In the genomic region with DNA sequence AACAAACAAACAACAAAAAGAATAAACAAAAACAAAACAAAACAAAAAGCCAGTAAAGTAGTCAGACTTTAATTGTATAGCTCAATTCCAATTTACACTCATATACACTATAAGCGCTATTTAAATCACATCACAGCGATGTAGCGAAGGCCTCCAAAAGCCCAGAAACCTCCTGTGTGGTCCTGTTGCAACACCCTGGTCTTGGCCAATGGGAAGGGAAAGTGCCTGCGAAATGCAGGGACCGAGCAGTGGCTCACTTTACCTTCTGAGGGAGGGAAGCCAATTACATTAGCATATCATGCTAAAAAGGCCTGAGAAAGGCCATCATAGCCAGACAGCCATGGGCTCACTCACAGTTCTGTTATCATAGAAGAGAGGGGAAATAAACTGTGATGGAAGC, we compare ENCODE assay signal across 24 mouse cellular contexts. TPM values are rescaled to one million over a fixed set of nuclear protein-coding genes. Genes with fewer than 3 reads are reported as not detected.
DNase-seq lines count a peak whose midpoint lies in the region; ATAC-seq and TF ChIP-seq lines count a peak whose summit lies in the region.
"Had no signal": no experiment of that assay in that cellular context is flagged by ENCODE, and none has a peak within 500 bp of the region (broad histone marks: within the 10 kb centered on the region; RNA-seq: fewer than 3 reads in every experiment).

No protein-coding gene starts in this region.

- no peak overlapping the region for H3K9ac ChIP-seq in forebrain, postnatal 0 days
- H3K9ac ChIP-seq in forebrain, embryonic 11.5 days (ENCODE audit: low read length), result no peak overlapping the region
- no peak overlapping the region for H3K9ac ChIP-seq in midbrain, embryonic 11.5 days (ENCODE audit: low read length)
- no peak overlapping the region for H3K9ac ChIP-seq in kidney, embryonic 16.5 days (replicated peaks; ENCODE audit: low read length)
- H3K9ac ChIP-seq: embryonic facial prominence, embryonic 12.5 days; hindbrain, embryonic 13.5 days had no signal

- TF ChIP-seq POLR2A in brain, embryonic 14.5 days (IDR thresholded peaks at IDR 0.05; ENCODE audit: borderline replicate concordance, extremely low read depth, insufficient read depth, insufficient read length, poor library complexity, severe bottlenecking), result no peak

- H3K9me3 ChIP-seq in forebrain, postnatal 0 days (ENCODE audit: low read length), result no peaks in the 10 kb centered on the region
- H3K9me3 ChIP-seq in forebrain, embryonic 11.5 days (ENCODE audit: control insufficient read depth, low read length), result no peaks in the 10 kb centered on the region
- H3K9me3 ChIP-seq in midbrain, embryonic 11.5 days (ENCODE audit: control insufficient read depth, low read length), result no peaks in the 10 kb centered on the region
- H3K9me3 ChIP-seq in midbrain, embryonic 10.5 days (replicated peaks), result no peaks in the 10 kb centered on the region
- no peaks in the 10 kb centered on the region for H3K9me3 ChIP-seq in kidney, embryonic 16.5 days (ENCODE audit: low read length)
- H3K9me3 ChIP-seq: embryonic facial prominence, embryonic 12.5 days; G1E; heart, embryonic 10.5 days; hindbrain, embryonic 13.5 days had no signal

- H3K27ac ChIP-seq in forebrain, postnatal 0 days (ENCODE audit: low read depth, low read length), result no peak overlapping the region
- H3K27ac ChIP-seq in forebrain, embryonic 11.5 days (ENCODE audit: low read depth, low read length), result no peak overlapping the region
- no peak overlapping the region for H3K27ac ChIP-seq in midbrain, embryonic 11.5 days (ENCODE audit: low read depth, low read length)
- H3K27ac ChIP-seq in midbrain, embryonic 10.5 days (replicated peaks), result no peak overlapping the region
- H3K27ac ChIP-seq in kidney, embryonic 16.5 days (ENCODE audit: low read length), result no peak overlapping the region
- H3K27ac ChIP-seq: embryonic facial prominence, embryonic 12.5 days; heart, embryonic 10.5 days; hindbrain, embryonic 13.5 days; hindbrain, postnatal 0 days had no signal

- WGBS in forebrain, postnatal 0 days, result 54% methylated on average over 5 of the region's 5 CpGs
- WGBS in forebrain, embryonic 11.5 days, result 72% methylated on average over 5 of the region's 5 CpGs
- WGBS in midbrain, embryonic 11.5 days, result 76% methylated on average over 5 of the region's 5 CpGs
- WGBS in midbrain, embryonic 10.5 days, result 78% methylated on average over 5 of the region's 5 CpGs
- 81% methylated on average over 5 of the region's 5 CpGs for WGBS in kidney, embryonic 16.5 days

- no peaks in the 10 kb centered on the region for H3K27me3 ChIP-seq in forebrain, postnatal 0 days (ENCODE audit: insufficient read depth, low read length)
- no peaks in the 10 kb centered on the region for H3K27me3 ChIP-seq in forebrain, embryonic 11.5 days (ENCODE audit: control insufficient read depth, insufficient read depth, low read length)
- no peaks in the 10 kb centered on the region for H3K27me3 ChIP-seq in midbrain, embryonic 11.5 days (ENCODE audit: control insufficient read depth, insufficient read depth, low read length)
- no peaks in the 10 kb centered on the region for H3K27me3 ChIP-seq in midbrain, embryonic 10.5 days (ENCODE audit: low read depth, poor library complexity, severe bottlenecking)
- no peaks in the 10 kb centered on the region for H3K27me3 ChIP-seq in kidney, embryonic 16.5 days (ENCODE audit: insufficient read depth, low read length)
- H3K27me3 ChIP-seq: hindbrain, embryonic 13.5 days had no signal

- no peak overlapping the region for H3K4me2 ChIP-seq in forebrain, postnatal 0 days (ENCODE audit: low read depth)
- H3K4me2 ChIP-seq in forebrain, embryonic 11.5 days (ENCODE audit: low read depth, low read length, severe bottlenecking), result no peak overlapping the region
- no peak overlapping the region for H3K4me2 ChIP-seq in midbrain, embryonic 11.5 days
- H3K4me2 ChIP-seq in kidney, embryonic 16.5 days (replicated peaks; ENCODE audit: low read depth, low read length), result no peak overlapping the region
- H3K4me2 ChIP-seq: embryonic facial prominence, embryonic 12.5 days; hindbrain, embryonic 13.5 days had no signal

- TF ChIP-seq CTCF in forebrain, postnatal 0 days (IDR thresholded peaks at IDR 0.05; ENCODE audit: low read depth), result no peak
- no peak for TF ChIP-seq CTCF in brain, embryonic 14.5 days (IDR thresholded peaks at IDR 0.05; ENCODE audit: borderline replicate concordance, extremely low read depth, insufficient read depth, insufficient read length)

- no peak overlapping the region for H3K4me3 ChIP-seq in forebrain, postnatal 0 days (ENCODE audit: low read depth, low read length)
- no peak overlapping the region for H3K4me3 ChIP-seq in forebrain, embryonic 11.5 days (ENCODE audit: low read depth, low read length)
- no peak overlapping the region for H3K4me3 ChIP-seq in midbrain, embryonic 11.5 days (ENCODE audit: low read depth, low read length)
- H3K4me3 ChIP-seq in midbrain, embryonic 10.5 days, result no peak overlapping the region
- no peak overlapping the region for H3K4me3 ChIP-seq in kidney, embryonic 16.5 days (ENCODE audit: low read length)
- H3K4me3 ChIP-seq: embryonic facial prominence, embryonic 12.5 days; heart, embryonic 10.5 days; hindbrain, embryonic 13.5 days had no signal

- no peak for DNase-seq in forebrain, postnatal 0 days
- DNase-seq in forebrain, embryonic 11.5 days (ENCODE audit: low spot score), result no peak
- DNase-seq in midbrain, embryonic 11.5 days (ENCODE audit: low spot score, missing footprints), result peak; percentile 79
- no peak for DNase-seq in midbrain, embryonic 10.5 days (ENCODE audit: low spot score)
- peak; percentile 12 for DNase-seq in 416B (ENCODE audit: low read depth)
- peak; percentile 41 for DNase-seq in brain, embryonic 14.5 days (ENCODE audit: low read depth)
- DNase-seq in kidney, postnatal 25 days, result no peak
- DNase-seq: adrenal gland, adult 8-10 months; adrenal gland, postnatal 36 days; B cell, adult 2 months; cerebellum, adult 11 months; cerebellum, adult 9-10 months; cerebellum, postnatal 25 days; gastrocnemius, postnatal 36 days; heart, adult 18-20 months; heart, postnatal 10 days; heart, postnatal 4 days had no signal

- 0 out of 2 replicates have a peak, but pooled peaks have one; percentile 5 for ATAC-seq in forebrain, postnatal 0 days
- no peak for ATAC-seq in forebrain, embryonic 11.5 days (replicated peaks; ENCODE audit: low FRiP score)
- ATAC-seq in midbrain, embryonic 11.5 days (ENCODE audit: low FRiP score), result peak; percentile 41; the same call in 1 of the 2 replicates
- ATAC-seq in kidney, embryonic 16.5 days (ENCODE audit: low FRiP score, low TSS enrichment), result no peak
- ATAC-seq: CD4-positive, CD25-positive, alpha-beta regulatory T cell, adult 4 months had no signal

- 0 out of 2 replicates have a peak, but pooled peaks cover 3% of the 10 kb centered on the region for H3K4me1 ChIP-seq in forebrain, postnatal 0 days (ENCODE audit: insufficient read depth)
- 0 out of 2 replicates have a peak, but pooled peaks cover 2% of the 10 kb centered on the region for H3K4me1 ChIP-seq in forebrain, embryonic 11.5 days (replicated peaks; ENCODE audit: control insufficient read depth, insufficient read depth, low read length)
- H3K4me1 ChIP-seq in midbrain, embryonic 11.5 days (ENCODE audit: control insufficient read depth, insufficient read depth, low read length), result peaks cover 11% of the 10 kb centered on the region
- H3K4me1 ChIP-seq in midbrain, embryonic 10.5 days, result peaks cover 36% of the 10 kb centered on the region
- 0 out of 2 replicates have a peak, but pooled peaks cover 3% of the 10 kb centered on the region for H3K4me1 ChIP-seq in kidney, embryonic 16.5 days (ENCODE audit: insufficient read depth, low read length)
- H3K4me1 ChIP-seq: heart, embryonic 10.5 days had no signal

- H3K36me3 ChIP-seq in forebrain, postnatal 0 days (ENCODE audit: insufficient read depth), result no peaks in the 10 kb centered on the region
- no peaks in the 10 kb centered on the region for H3K36me3 ChIP-seq in forebrain, embryonic 11.5 days (ENCODE audit: control insufficient read depth, insufficient read depth, low read length)
- H3K36me3 ChIP-seq in midbrain, embryonic 11.5 days (ENCODE audit: control insufficient read depth, insufficient read depth, low read length), result no peaks in the 10 kb centered on the region
- no peaks in the 10 kb centered on the region for H3K36me3 ChIP-seq in midbrain, embryonic 10.5 days
- no peaks in the 10 kb centered on the region for H3K36me3 ChIP-seq in kidney, embryonic 16.5 days (ENCODE audit: insufficient read depth, low read length)
- H3K36me3 ChIP-seq: embryonic facial prominence, embryonic 12.5 days; G1E; heart, embryonic 10.5 days; hindbrain, embryonic 13.5 days had no signal

RNA-seq across cellular contexts. Expression of gene Scel, which starts 14.5 kb away (rescaled TPM):
- total RNA-seq in forebrain, postnatal 0 days (2014; rRNA removed), result 0.29 and 1.1 TPM in 2 replicates
- 0.19 and 0.30 TPM in 2 replicates for polyA plus RNA-seq in forebrain, postnatal 0 days (2015; fragmentation: Nextera tagmentation; extraction: Ambion mirVana)
- 0.47 and 0.91 TPM in 2 replicates for polyA plus RNA-seq in forebrain, embryonic 11.5 days (2014; fragmentation: Nextera tagmentation; extraction: Ambion mirVana)
- polyA plus RNA-seq in midbrain, embryonic 11.5 days (2014; fragmentation: Nextera tagmentation; extraction: Ambion mirVana), result 0.11 and 0.33 TPM in 2 replicates
- 0.22 and 0.38 TPM in 2 replicates for polyA plus RNA-seq in midbrain, embryonic 10.5 days (2016; fragmentation: Nextera tagmentation; extraction: Ambion mirVana)
- polyA plus RNA-seq in brain, embryonic 14.5 days (2012; rRNA removed), result 0.38 and 0.55 TPM in 2 replicates
- 2.2 and 2.7 TPM in 2 replicates for polyA plus RNA-seq in kidney, embryonic 16.5 days (2015; fragmentation: Nextera tagmentation; extraction: Ambion mirVana)
- total RNA-seq: G1E had no signal
- polyA plus RNA-seq: G1E had no signal

Comparison
In these comparisons a context has a peak if more than half of its experiments do, and no peak if none do; other contexts are left out.
1. ATAC-seq: peak in forebrain, postnatal 0 days (single experiment) and midbrain, embryonic 11.5 days (single experiment); none in forebrain, embryonic 11.5 days (single experiment) and kidney, embryonic 16.5 days (single experiment).
2. DNase-seq: peak in midbrain, embryonic 11.5 days (single experiment), 416B (single experiment) and brain, embryonic 14.5 days (single experiment); none in forebrain, postnatal 0 days (single experiment), forebrain, embryonic 11.5 days (single experiment), midbrain, embryonic 10.5 days (single experiment) and kidney, postnatal 25 days (0 of 2).